11 mouse cellular contexts compared by ENCODE assay signal in genomic region chr2:17839649-17840048, GRCm38 (mm10).
A peak's percentile ranks its signal among the peaks of the same experiment; 100 is the strongest.
DNase-seq lines count a peak whose midpoint lies in the region; ATAC-seq and TF ChIP-seq lines count a peak whose summit lies in the region.
"Had no signal": no experiment of that assay in that cellular context is flagged by ENCODE, and none has a peak within 500 bp of the region (broad histone marks: within the 10 kb centered on the region; RNA-seq: fewer than 3 reads in every experiment).

No protein-coding gene starts in this region.

- DNase-seq in layer of hippocampus, adult 2 months (ENCODE audit: low spot score in 2 of 2), result no peak
- DNase-seq in layer of hippocampus, postnatal 36 days, result no peak
- peak; percentile 23 for DNase-seq in R1 (ENCODE audit: low read depth, low spot score)
- peak; percentile 56 for DNase-seq in brain, embryonic 14.5 days (ENCODE audit: low read depth)
- DNase-seq in hindbrain, postnatal 0 days (ENCODE audit: low spot score), result no peak
- no peak for DNase-seq in right cerebral cortex, postnatal 14 days
- DNase-seq in layer of hippocampus, adult 18-20 months (ENCODE audit: low spot score in 2 of 2), result no peak
- DNase-seq: kidney, adult 11 months; kidney, postnatal 14 days; liver, postnatal 0 days; thymus, postnatal 14 days had no signal

- no peak overlapping the region for H3K9ac ChIP-seq in hindbrain, postnatal 0 days (replicated peaks; ENCODE audit: low read length)
- H3K9ac ChIP-seq: liver, postnatal 0 days had no signal

- ATAC-seq in hindbrain, postnatal 0 days, result peak; percentile 9; the same call in 1 of the 2 replicates
- ATAC-seq: liver, postnatal 0 days had no signal

- no peak for TF ChIP-seq POLR2A in brain, embryonic 14.5 days (IDR thresholded peaks at IDR 0.05; ENCODE audit: borderline replicate concordance, extremely low read depth, insufficient read depth, insufficient read length, poor library complexity, severe bottlenecking)

- no peaks in the 10 kb centered on the region for H3K36me3 ChIP-seq in hindbrain, postnatal 0 days (ENCODE audit: insufficient read depth, low read length)

- peak overlapping the region; percentile 81 for H3K27ac ChIP-seq in layer of hippocampus, adult 2 months
- H3K27ac ChIP-seq in hindbrain, postnatal 0 days, result peak overlapping the region; percentile 78

- H3K9me3 ChIP-seq in hindbrain, postnatal 0 days (ENCODE audit: low read length), result no peaks in the 10 kb centered on the region

- peaks cover 18% of the 10 kb centered on the region for H3K4me1 ChIP-seq in hindbrain, postnatal 0 days (ENCODE audit: insufficient read depth, low read length)

- WGBS in hindbrain, postnatal 0 days, result 44% methylated on average over 4 of the region's 4 CpGs

- no peak overlapping the region for H3K4me3 ChIP-seq in layer of hippocampus, adult 2 months
- no peak overlapping the region for H3K4me3 ChIP-seq in hindbrain, postnatal 0 days (ENCODE audit: low read length)

- H3K4me2 ChIP-seq in hindbrain, postnatal 0 days (ENCODE audit: low read depth, low read length), result no peak overlapping the region

- no peak for TF ChIP-seq CTCF in layer of hippocampus, adult 2 months (conservative IDR thresholded peaks at IDR 0.05)
- TF ChIP-seq CTCF in brain, embryonic 14.5 days (IDR thresholded peaks at IDR 0.05; ENCODE audit: borderline replicate concordance, extremely low read depth, insufficient read depth, insufficient read length), result no peak
- TF ChIP-seq CTCF in hindbrain, postnatal 0 days (IDR thresholded peaks at IDR 0.05; ENCODE audit: low read depth), result no peak

- no peaks in the 10 kb centered on the region for H3K27me3 ChIP-seq in hindbrain, postnatal 0 days (ENCODE audit: insufficient read depth, low read length)

Comparison
In these comparisons a context has a peak if more than half of its experiments do, and no peak if none do; other contexts are left out.
1. DNase-seq: peak in R1 (single experiment) and brain, embryonic 14.5 days (single experiment); none in layer of hippocampus, adult 2 months (0 of 2), layer of hippocampus, postnatal 36 days (0 of 2), hindbrain, postnatal 0 days (single experiment), right cerebral cortex, postnatal 14 days (single experiment) and layer of hippocampus, adult 18-20 months (0 of 2).